Mouse (Mus musculus): ENCODE measurements around the gene Anapc1.

The Anapc1 gene

DNA sequence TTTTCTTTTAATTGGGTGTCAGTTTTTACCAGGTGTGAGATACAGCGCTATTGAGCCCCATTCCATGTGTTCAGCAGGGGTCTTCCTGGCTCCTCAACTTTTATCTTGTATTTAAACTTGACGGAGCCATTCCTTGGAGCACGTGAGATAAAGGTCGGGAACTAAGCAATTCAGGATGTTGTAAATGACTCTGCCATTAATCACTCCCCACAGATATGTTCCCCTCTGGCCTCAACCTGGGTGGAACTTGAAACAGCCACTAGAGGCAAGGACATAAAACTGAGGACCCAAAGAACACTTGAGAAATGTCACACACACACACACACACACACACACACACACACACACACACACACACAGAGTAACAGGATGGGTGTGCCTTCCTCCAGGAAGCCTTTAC is 118.7 kb downstream of the Anapc1 start:
- intact Hi-C loops (cut with DNase I): no loop called here

- intact Hi-C loops (cut with DNase I): no loop called here
Measured at GRCm38 (mm10) chr2:128568018-128568417, 119.2 kb downstream of the Anapc1 start.

DNA sequence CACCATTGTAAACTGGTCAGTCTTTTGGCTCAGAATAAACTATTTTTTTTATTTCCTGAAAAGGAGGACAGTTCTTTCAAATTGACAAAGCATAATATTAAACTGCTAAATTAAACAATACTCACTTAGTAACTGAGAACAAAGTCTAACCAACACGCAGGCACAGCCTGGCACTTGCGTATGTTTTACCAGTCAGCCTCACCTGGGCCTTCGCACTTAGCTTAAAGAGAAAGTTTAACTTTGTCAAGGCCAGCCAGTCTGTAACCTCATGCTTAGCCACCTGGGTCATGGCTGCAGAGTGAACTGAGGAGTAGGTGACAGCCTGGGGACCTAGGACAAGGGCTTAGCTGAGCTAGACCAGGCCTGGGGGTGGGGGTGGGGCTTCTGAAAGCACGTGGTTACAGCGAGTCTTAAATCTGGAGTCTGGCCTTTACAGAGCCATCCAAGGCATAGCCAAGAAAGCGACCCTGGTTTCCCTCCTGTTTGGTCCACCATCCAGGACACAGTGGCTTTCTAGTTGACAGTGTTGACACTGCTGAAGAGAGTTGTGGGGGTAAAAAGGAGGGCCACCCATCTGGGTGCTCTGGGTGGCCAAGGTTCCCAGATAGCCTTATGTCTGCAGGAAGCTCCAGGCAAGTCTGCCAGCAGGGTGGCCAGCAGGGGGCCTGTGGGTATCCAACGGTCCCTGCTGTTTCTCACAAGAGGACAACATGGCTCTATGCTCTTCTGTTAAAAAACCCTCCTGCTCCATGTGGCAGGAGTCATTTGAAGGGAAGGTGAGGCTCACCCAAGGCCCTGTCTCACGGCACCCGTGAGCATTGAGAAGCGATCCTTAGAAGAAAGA is 120.7 kb downstream of the Anapc1 start:
- intact Hi-C loops (cut with DNase I): no loop called here

GRCm38 (mm10) chr2:128565904-128566303 is 121.3 kb downstream of the Anapc1 start:
- intact Hi-C loops (cut with DNase I): no loop called here

- intact Hi-C loops (cut with DNase I): no loop called here
Measured at GRCm38 (mm10) chr2:128564195-128564594, 123.0 kb downstream of the Anapc1 start.

Data from adrenal gland (tissue).